Mouse (Mus musculus) 416B (cell line): ENCODE results near the gene Dpm2.

Experiments used
- DNase-seq: peaks from one replicate; pipeline ENCODE4 v3.0.0; 2011; ENCODE audit warnings: low read depth

The Dpm2 gene

GRCm38 (mm10) chr2:32585149-32585714 lies 14.6 kb downstream of the Dpm2 start:
- DNase-seq: no peak

GRCm38 (mm10) chr2:32586871-32587351 lies 16.3 kb downstream of the Dpm2 start, which contains the start of gene St6galnac4:
TSS of gene St6galnac4 (plus strand) at chr2:32587095.
- DNase-seq: peak; percentile 97

GRCm38 (mm10) chr2:32587731-32588321 lies 17.2 kb downstream of the Dpm2 start:
- DNase-seq: peak; percentile 73

- DNase-seq: peak; percentile 83
Measured at GRCm38 (mm10) chr2:32589213-32589795, 18.6 kb downstream of the Dpm2 start.

- no peak for DNase-seq
Measured at GRCm38 (mm10) chr2:32590224-32590623, 19.6 kb downstream of the Dpm2 start.

GRCm38 (mm10) chr2:32591249-32591648 lies 20.6 kb downstream of the Dpm2 start:
- DNase-seq: peak; percentile 63

DNA sequence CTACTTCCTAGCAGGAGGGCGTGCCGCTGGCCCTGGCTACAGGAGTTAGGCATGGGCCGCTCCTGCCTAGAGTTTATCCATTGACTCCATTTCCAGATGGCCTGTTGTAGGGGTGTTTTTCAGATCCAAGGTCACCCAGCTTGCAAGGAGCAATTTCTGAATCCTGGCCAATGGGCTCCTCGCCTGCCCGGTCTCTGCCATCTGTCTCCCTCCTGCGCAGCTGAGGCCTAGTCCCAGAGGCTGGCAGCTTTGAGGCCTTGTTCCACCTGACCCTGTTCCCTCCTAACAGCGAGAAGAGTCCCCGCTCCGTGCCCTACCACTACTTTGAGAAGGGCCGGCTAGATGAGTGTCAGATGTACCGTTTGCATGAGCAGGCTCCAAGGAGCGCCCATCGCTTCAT lies 26.1 kb downstream of the Dpm2 start:
- no peak for DNase-seq

DNA sequence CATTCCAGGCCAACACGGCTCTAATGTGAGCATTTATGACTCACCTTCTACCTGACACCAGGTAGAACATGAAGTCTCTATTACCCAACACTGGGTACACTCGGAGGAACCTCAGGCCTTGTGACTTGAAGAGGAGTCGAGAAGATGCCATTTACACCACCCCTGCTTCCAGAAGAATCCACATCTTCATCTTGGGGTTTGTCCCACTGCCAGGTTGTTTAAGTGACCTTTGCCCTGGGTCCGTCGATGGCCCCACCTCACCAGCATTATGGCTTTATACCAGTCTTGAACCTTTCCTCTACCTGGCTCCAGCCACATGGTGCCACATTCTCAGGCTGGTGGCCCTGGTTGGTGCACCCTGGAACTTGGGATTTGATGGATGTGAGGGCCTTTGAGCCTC lies 26.6 kb downstream of the Dpm2 start:
- no peak for DNase-seq

- no peak for DNase-seq
Measured at GRCm38 (mm10) chr2:32597699-32598098, 27.0 kb downstream of the Dpm2 start.

- no peak for DNase-seq
Measured at GRCm38 (mm10) chr2:32598506-32598905, 27.8 kb downstream of the Dpm2 start.

DNA sequence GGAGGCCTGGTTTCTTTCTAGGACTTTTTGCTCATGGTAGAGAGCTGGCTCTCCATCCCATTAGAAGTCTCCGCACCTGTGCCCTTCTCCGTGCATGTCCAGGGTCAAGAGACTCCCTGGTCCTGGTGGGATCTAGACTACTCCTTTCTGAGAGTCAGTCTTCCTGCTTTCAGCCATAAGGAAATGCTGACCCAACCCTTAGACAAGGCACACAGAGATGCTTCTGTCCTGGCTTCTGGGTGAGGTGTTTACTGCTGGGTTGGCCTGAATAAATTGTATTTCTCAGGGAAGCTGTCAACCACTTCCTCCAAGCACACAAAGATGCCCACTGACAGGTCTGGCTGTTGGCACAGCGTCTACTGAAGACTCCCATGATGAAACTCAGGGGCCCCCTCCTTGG lies 28.8 kb downstream of the Dpm2 start, which contains the start of gene St6galnac6:
TSS of gene St6galnac6 (plus strand) at position 301 of the 400 bp plus-strand sequence.
- no peak for DNase-seq

DNA sequence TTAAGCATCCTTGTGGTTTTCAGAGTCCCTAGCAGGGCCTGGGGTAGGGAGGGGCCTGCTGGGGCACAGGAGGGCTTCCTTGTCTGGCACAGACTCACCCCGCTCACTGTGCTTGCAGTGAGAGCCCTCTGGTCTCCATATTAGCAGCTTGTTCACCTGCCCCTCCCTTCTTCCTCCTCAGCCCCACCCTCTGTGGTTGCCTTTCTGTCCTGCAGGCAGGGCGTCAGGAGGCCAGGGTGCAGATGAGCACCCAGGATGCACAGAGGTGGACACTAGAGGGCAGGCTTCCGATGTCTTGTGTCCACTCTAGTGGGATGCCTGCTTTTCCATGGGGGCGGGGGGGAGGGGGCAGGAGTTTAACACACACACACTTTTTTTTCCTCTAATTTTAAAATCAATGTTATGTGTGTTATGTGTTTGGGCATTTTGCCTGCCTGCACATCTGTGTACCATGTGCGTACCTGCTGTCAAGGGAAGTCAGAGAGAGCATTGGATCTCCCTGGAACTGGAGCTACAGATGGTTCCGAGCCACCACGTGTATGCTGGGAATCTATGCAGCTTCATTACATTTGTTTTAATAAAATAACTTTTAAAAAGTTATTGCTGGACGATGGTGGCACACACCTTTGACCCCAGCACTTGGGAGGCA lies 30.9 kb downstream of the Dpm2 start:
- DNase-seq: no peak

- peak; percentile 91 for DNase-seq
Measured at GRCm38 (mm10) chr2:32602600-32603054, 32.0 kb downstream of the Dpm2 start.

GRCm38 (mm10) chr2:32604631-32605030 lies 34.0 kb downstream of the Dpm2 start:
- no peak for DNase-seq

- peak; percentile 85 for DNase-seq
Measured at GRCm38 (mm10) chr2:32606161-32607142, 35.8 kb downstream of the Dpm2 start.

DNA sequence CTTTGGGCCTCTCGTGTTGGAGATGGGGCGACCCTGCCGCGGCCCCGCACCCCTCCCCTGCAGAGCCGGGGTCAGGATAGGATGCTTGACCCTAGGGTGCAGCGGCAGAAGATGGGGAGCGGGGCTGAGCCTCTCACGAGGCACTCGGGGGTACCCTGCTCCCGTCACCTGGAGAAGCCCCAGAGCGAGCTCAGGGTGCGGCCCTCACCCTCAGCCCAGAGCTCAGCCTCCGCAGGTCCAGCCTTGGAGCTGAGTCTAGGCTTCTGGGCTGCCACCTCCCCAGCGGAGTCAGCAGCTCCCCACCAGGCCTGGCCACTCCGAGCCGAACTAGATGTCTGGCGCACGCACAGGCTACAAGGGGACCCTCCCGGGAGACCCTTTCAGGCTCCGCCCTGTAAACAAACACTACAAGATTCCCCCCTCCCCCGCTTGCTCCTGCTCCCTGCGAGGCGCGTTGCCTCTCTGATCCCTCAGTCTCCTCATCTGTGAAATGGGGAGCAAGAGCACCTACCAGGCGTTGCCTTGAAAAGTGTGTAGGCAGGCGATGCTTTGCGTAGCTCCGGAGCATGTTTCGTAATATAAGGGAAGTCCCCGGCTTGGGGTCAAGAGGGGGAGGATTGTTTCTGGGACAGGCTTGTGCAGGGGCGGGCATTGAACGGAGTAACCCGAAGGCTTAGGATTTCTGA lies 36.7 kb downstream of the Dpm2 start:
- DNase-seq: peak; percentile 89

DNA sequence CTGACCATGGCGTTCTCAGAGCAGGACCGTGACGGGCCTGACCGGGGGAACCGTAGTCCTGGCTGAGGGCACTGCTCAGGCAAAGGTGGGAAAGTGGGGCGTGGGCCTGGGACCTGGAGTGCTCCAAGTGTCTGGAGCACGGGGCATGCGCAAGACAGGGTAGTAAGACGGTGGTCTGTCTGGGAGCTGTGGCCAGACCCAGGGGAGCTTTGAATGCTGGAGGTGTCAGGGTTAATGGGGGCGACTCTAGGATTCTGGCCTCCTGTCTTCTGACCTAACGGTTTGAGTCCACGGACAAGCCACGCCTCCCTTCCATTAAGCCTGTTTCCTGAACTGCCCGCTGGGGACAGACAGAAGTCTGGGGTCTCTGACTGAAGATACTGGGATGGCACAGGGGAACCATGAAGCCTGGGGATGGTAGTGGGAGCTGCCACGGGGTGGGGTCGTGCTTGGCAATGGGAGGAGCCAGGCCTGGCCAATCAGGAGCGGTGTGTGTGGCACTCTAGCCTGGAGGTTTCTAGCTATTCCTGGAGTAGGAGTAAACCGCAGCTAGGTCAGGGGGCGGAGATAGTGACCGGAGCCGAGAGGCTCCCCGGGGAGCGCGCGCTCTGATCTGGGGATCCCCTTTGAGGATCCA lies 37.6 kb downstream of the Dpm2 start:
- peak; percentile 93 for DNase-seq

GRCm38 (mm10) chr2:32608778-32609435 lies 38.2 kb downstream of the Dpm2 start:
- no peak for DNase-seq

DNA sequence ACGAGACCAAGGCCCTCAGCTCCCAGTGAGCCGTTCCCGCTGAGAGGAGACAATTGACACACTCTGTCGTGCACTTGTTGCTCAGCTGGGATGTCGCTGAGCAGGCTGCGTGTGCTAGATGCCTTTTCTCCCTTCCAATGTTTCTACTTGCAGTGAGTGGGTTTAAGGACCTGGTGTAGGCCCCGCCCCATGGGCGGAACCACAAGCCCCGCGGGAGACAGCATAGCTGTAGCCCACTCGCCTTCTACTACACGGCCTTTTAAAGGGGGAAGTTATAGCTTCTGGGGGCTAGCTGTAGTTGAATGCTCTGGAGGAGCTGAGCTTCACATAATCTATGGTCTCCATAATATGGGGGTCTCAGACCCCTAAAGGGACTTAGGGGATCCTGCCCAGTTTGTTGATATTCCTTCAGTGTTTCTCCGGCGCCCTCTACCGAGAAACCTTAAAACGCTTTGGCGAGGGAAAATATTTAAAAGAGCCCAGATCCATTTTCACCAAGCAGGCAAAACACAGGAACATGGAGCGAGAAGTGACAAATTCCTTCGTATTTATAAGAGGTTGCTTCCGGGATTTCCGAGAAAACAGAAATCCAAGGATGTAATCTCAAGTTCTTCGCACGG lies 40.1 kb downstream of the Dpm2 start:
- peak; percentile 31 for DNase-seq
